Mouse (Mus musculus): Measurements from ENCODE around the gene Dnajb12. TPM values are rescaled to one million over a fixed set of nuclear protein-coding genes. Genes with fewer than 3 reads are reported as not detected.

Dnajb12 gene
- total and polyA plus RNA-seq, 3 experiments = 13.9 to 35.9 (median 21.5) TPM

DNA sequence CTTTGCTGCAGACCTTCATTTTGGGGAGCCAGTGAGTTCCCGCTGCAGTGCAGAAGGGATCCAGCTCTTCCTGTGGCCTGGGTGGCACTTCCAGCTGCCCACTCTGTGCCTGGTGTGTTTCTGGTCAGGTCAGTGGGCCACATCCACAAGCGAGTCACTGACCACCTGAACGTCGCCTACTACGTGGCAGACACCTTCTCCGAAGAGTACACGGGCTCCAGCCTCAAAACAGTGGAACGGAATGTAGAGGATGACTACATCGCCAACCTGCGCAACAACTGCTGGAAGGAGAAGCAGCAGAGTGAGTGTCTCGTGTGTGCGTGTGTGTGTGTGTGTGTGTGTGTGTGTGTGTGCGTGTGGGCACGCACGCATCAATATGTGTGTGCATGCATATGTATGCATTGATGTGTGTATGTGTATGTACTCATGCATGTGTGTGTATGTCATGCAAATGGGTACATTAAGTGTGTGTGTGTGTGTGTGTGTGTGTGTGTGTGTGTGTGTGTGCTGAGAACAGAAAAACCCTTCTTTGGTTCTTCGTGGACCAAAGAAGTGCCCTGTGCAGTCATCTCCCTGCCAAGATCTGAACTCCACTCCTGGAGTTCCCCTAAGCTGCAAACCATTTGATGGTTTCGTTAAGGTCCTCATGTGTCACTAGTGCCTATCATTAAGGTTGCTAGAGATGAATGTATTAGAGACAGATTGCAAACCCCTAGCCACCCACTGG lies 16.3 kb downstream of the Dnajb12 start:
- Histone ChIP-seq H3K4me3 (replicated peaks in 1 of 3; ENCODE audit: low read depth in 2 of 3, low read length in 2 of 3, poor library complexity in 1 of 3) (peak overlapping the region in 1 of 3 experiments; percentile 52), H3K4me2 (ENCODE audit: insufficient read depth, low read depth, poor library complexity, severe bottlenecking) (no peak overlapping the region), H3K36me3 (replicated peaks in 1 of 2; ENCODE audit: control insufficient read depth in 1 of 2, insufficient read depth in 1 of 2, low read length in 1 of 2) (peaks cover 71 to 76% of the 10 kb centered on the region in 2 experiments), H3K79me2 (replicated peaks; ENCODE audit: control insufficient read depth, extremely low read depth, insufficient read depth, poor library complexity, severe bottlenecking) (no peaks in the 10 kb centered on the region), H3K9me3 (replicated peaks; ENCODE audit: low read length) (no peaks in the 10 kb centered on the region), H3K27me3 (replicated peaks) (no peaks in the 10 kb centered on the region), H3K27ac (ENCODE audit: insufficient read depth, low read depth) (peak overlapping the region; percentile 61), H3K4me1 (ENCODE audit: control insufficient read depth in 1 of 2, insufficient read depth in 2 of 2) (peaks cover 45 to 62% of the 10 kb centered on the region in 2 experiments), H3K9ac (ENCODE audit: insufficient read depth, low read depth) (no peak overlapping the region)
- in situ Hi-C loops (cut with MboI; ENCODE audit: low pct_ligation_motif_present, low pct_unique_long_range_greater_than_20kb, low sequenced_read_pairs) = loop anchor here (5.0 to 10.0 kb wide), 4 partner anchors 57 to 339 kb away; partner anchors contain the start of gene Ddit4
- dilution Hi-C loops (cut with MboI; ENCODE audit: extremely low pct_ligation_motif_present, extremely low pct_unique_long_range_greater_than_20kb, low sequenced_read_pairs) = no loop called here
- DNase-seq (ENCODE audit: extremely low read depth) = no peak
- TF ChIP-seq CHD1 (IDR thresholded peaks at IDR 0.05; ENCODE audit: low read depth, low read length) = no peak

DNA sequence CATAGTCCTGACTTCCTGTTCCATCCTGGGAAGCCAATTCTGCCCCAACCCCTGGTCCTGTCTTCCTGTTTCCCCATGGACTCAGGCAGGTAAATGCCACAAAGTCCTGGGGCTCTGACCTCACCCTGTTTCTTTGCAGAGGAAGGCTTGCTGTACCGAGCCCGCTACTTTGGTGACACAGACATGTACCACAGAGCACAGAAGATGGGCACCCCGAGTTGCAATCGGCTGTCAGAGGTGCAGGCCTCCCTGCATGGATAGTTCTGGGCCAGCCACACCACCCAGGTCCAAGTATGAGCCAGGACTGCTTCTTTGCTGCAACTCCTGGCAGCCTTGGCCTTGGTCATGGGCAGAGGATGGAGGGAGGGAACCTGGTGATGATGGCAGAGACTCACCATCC lies 16.9 kb downstream of the Dnajb12 start:
- DNase-seq (ENCODE audit: extremely low read depth) = no peak
- no peak overlapping the region for H3K4me2 ChIP-seq (ENCODE audit: insufficient read depth, low read depth, poor library complexity, severe bottlenecking)
- no peaks in the 10 kb centered on the region for H3K27me3 ChIP-seq (replicated peaks)
- H3K27ac ChIP-seq (ENCODE audit: insufficient read depth, low read depth) = peak overlapping the region; percentile 61
- peaks cover 50 to 68% of the 10 kb centered on the region in 2 experiments for H3K4me1 ChIP-seq (ENCODE audit: control insufficient read depth in 1 of 2, insufficient read depth in 2 of 2)
- dilution Hi-C loops (cut with MboI; ENCODE audit: extremely low pct_ligation_motif_present, extremely low pct_unique_long_range_greater_than_20kb, low sequenced_read_pairs) (no loop called here), in situ Hi-C loops (cut with MboI; ENCODE audit: low pct_ligation_motif_present, low pct_unique_long_range_greater_than_20kb, low sequenced_read_pairs) (loop anchor here (5.0 to 10.0 kb wide), 4 partner anchors 56 to 339 kb away; partner anchors contain the start of gene Ddit4)
- no peak overlapping the region for H3K9ac ChIP-seq (ENCODE audit: insufficient read depth, low read depth)
- peaks cover 66 to 71% of the 10 kb centered on the region in 2 experiments for H3K36me3 ChIP-seq (replicated peaks in 1 of 2; ENCODE audit: control insufficient read depth in 1 of 2, insufficient read depth in 1 of 2, low read length in 1 of 2)
- TF ChIP-seq ZC3H11A (IDR thresholded peaks at IDR 0.05; ENCODE audit: low read depth, low read length) (no peak), CTCF (conservative IDR thresholded peaks at IDR 0.05 in 1 of 2, IDR thresholded peaks at IDR 0.05 in 1 of 2; ENCODE audit: low read depth in 2 of 2, low read length in 2 of 2) (no peak), MAFK (IDR thresholded peaks at IDR 0.05; ENCODE audit: insufficient replicate concordance, low read length) (no peak), MAZ (IDR thresholded peaks at IDR 0.05; ENCODE audit: low read depth, low read length) (no peak), ZKSCAN1 (IDR thresholded peaks at IDR 0.05; ENCODE audit: borderline replicate concordance, low read depth, low read length) (no peak), NRF1 (IDR thresholded peaks at IDR 0.05; ENCODE audit: low read depth, low read length) (no peak), NELFE (IDR thresholded peaks at IDR 0.05; ENCODE audit: low read depth, low read length) (no peak), CHD2 (IDR thresholded peaks at IDR 0.05; ENCODE audit: low read length) (no peak), UBTF (IDR thresholded peaks at IDR 0.05; ENCODE audit: low read depth, low read length) (no peak)
- no peaks in the 10 kb centered on the region for H3K79me2 ChIP-seq (replicated peaks; ENCODE audit: control insufficient read depth, extremely low read depth, insufficient read depth, poor library complexity, severe bottlenecking)
- H3K4me3 ChIP-seq (replicated peaks in 1 of 3; ENCODE audit: low read depth in 2 of 3, low read length in 2 of 3, poor library complexity in 1 of 3) = peak overlapping the region in 1 of 3 experiments; percentile 26
- H3K9me3 ChIP-seq (replicated peaks; ENCODE audit: low read length) = no peaks in the 10 kb centered on the region

DNA sequence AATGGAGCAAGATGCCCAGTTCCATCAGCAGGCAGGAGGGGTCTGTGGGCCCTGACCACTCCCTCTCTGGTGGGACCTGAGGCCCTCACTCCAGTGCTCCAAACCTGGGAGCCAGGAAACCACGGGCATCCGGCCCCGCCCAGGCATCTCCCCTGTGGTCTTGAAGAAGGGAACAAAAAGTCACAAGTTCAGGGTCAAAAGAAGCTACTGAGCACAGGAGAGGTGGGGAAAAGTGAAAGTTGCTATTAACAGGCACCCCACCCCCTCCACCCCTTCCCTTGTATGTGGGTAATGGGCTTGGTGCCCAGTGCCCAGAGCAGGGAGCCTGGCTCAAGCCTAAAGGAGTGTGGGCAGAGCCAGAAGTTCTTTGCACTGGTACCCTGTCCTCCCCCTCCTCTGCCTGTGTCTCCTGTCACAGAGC lies 17.6 kb downstream of the Dnajb12 start:
- Histone ChIP-seq H3K27ac (ENCODE audit: insufficient read depth, low read depth) (peak overlapping the region; percentile 82), H3K4me1 (ENCODE audit: control insufficient read depth in 1 of 2, insufficient read depth in 2 of 2) (peaks cover 57 to 75% of the 10 kb centered on the region in 2 experiments), H3K79me2 (replicated peaks; ENCODE audit: control insufficient read depth, extremely low read depth, insufficient read depth, poor library complexity, severe bottlenecking) (no peaks in the 10 kb centered on the region), H3K4me2 (ENCODE audit: insufficient read depth, low read depth, poor library complexity, severe bottlenecking) (peak overlapping the region; percentile 11; the same call in 1 of the 2 replicates), H3K9ac (ENCODE audit: insufficient read depth, low read depth) (no peak overlapping the region), H3K27me3 (replicated peaks) (no peaks in the 10 kb centered on the region), H3K9me3 (replicated peaks; ENCODE audit: low read length) (no peaks in the 10 kb centered on the region), H3K36me3 (replicated peaks in 1 of 2; ENCODE audit: control insufficient read depth in 1 of 2, insufficient read depth in 1 of 2, low read length in 1 of 2) (peaks cover 59 to 64% of the 10 kb centered on the region in 2 experiments), H3K4me3 (replicated peaks in 1 of 3; ENCODE audit: low read depth in 2 of 3, low read length in 2 of 3, poor library complexity in 1 of 3) (no peak overlapping the region)
- in situ Hi-C loops (cut with MboI; ENCODE audit: low pct_ligation_motif_present, low pct_unique_long_range_greater_than_20kb, low sequenced_read_pairs) (loop anchor here (5.0 to 10.0 kb wide), 4 partner anchors 55 to 338 kb away; partner anchors contain the start of gene Ddit4), dilution Hi-C loops (cut with MboI; ENCODE audit: extremely low pct_ligation_motif_present, extremely low pct_unique_long_range_greater_than_20kb, low sequenced_read_pairs) (no loop called here)
- no peak for DNase-seq (ENCODE audit: extremely low read depth)
- no peak for TF ChIP-seq SIN3A (IDR thresholded peaks at IDR 0.05; ENCODE audit: low read length)
- 0 out of 2 replicates have a peak, but pooled peaks have one; percentile 37 for TF ChIP-seq MAFK (IDR thresholded peaks at IDR 0.05; ENCODE audit: insufficient replicate concordance, low read length)
- TF ChIP-seq BHLHE40 (IDR thresholded peaks at IDR 0.05; ENCODE audit: low read depth, low read length) = peak; percentile 67
- no peak for TF ChIP-seq JUND (conservative IDR thresholded peaks at IDR 0.05; ENCODE audit: low read depth, low read length)
- TF ChIP-seq MAZ (IDR thresholded peaks at IDR 0.05; ENCODE audit: low read depth, low read length) = no peak
- no peak for TF ChIP-seq POLR2AphosphoS2 (IDR thresholded peaks at IDR 0.05; ENCODE audit: low read depth, low read length)
- peak; percentile 25; the same call in 1 of the 2 replicates for TF ChIP-seq ZMIZ1 (IDR thresholded peaks at IDR 0.05; ENCODE audit: low read depth, low read length)
- TF ChIP-seq KAT2A (IDR thresholded peaks at IDR 0.05; ENCODE audit: insufficient replicate concordance, low read length) = no peak
- no peak for TF ChIP-seq NRF1 (IDR thresholded peaks at IDR 0.05; ENCODE audit: low read depth, low read length)
- TF ChIP-seq MEF2A (IDR thresholded peaks at IDR 0.05; ENCODE audit: borderline replicate concordance, low read depth, low read length) = peak; percentile 88
- TF ChIP-seq TBP (conservative IDR thresholded peaks at IDR 0.05; ENCODE audit: low read depth, low read length) = no peak
- no peak for TF ChIP-seq SMC3 (IDR thresholded peaks at IDR 0.05; ENCODE audit: low read depth, low read length)
- TF ChIP-seq USF1 (IDR thresholded peaks at IDR 0.05; ENCODE audit: low read depth, low read length) = no peak
- no peak for TF ChIP-seq ZC3H11A (IDR thresholded peaks at IDR 0.05; ENCODE audit: low read depth, low read length)
- 0 out of 2 replicates have a peak, but pooled peaks have one; percentile 10 for TF ChIP-seq MXI1 (IDR thresholded peaks at IDR 0.05; ENCODE audit: low read depth, low read length)
- TF ChIP-seq RCOR1 (conservative IDR thresholded peaks at IDR 0.05; ENCODE audit: low read depth, low read length) = no peak
- TF ChIP-seq PAX5 (IDR thresholded peaks at IDR 0.05; ENCODE audit: low read length) = no peak
